Mouse (Mus musculus): ENCODE measurements around the gene Wnk1. TPM values are rescaled to one million over a fixed set of nuclear protein-coding genes. Genes with fewer than 3 reads are reported as not detected.

Gene Wnk1
- polyA plus RNA-seq, 1 experiment from 2014 or later = 72.9 TPM

DNA sequence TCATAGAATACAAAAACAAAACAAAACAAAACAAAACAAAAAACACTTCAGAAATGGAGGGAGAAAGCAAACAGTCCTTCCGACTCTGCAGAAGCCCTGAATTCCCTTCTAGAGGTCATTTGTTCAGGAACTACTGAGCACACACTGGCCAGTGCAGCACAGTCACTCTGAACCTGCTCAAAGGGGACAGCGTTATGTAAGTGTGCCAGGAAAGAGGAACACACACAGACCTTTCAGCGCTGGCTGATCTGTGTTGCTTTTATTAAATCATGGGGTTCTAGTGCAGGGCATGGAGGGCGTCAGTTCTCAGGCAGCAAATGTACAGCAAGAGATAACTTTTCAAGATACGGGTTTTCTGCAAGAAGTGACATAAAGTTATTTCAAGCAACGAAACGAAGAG, 155.3 kb downstream of the Wnk1 start:
- WGBS = 81% methylated on average over 7 of the region's 7 CpGs
- no peaks in the 10 kb centered on the region for H3K36me3 ChIP-seq
- H3K4me1 ChIP-seq = no peaks in the 10 kb centered on the region
- H3K27me3 ChIP-seq = no peaks in the 10 kb centered on the region
- no peak overlapping the region for H3K9ac ChIP-seq (replicated peaks)
- no peak overlapping the region for H3K27ac ChIP-seq (replicated peaks)
- no peak overlapping the region for H3K4me2 ChIP-seq (replicated peaks)
- no peak overlapping the region for H3K4me3 ChIP-seq
- no peak for ATAC-seq (ENCODE audit: low FRiP score, low read depth)
- no peaks in the 10 kb centered on the region for H3K9me3 ChIP-seq

MicroRNAs within 50 kb of the gene (microRNA counts, 519-probe panel; counts per million panel counts)
- microRNA mmu-miR-706 = not detected

Small RNA genes lying within 50 kb of the gene (microRNA-seq; reads per million reads assigned to microRNA genes)
- not detected for gene Mir706

Other genes with a start within 250 kb of the Wnk1 start
- gene Erc1, start 190.5 kb downstream of the Wnk1 start, polyA plus RNA-seq (2016; fragmentation: Nextera tagmentation; extraction: Ambion mirVana) = 37.2 and 37.5 TPM in 2 replicates
- gene Rad52, start 136.0 kb downstream of the Wnk1 start, polyA plus RNA-seq (2016; fragmentation: Nextera tagmentation; extraction: Ambion mirVana) = 24.9 and 28.1 TPM in 2 replicates
- gene Ninj2, start 54.7 kb upstream of the Wnk1 start, polyA plus RNA-seq (2016; fragmentation: Nextera tagmentation; extraction: Ambion mirVana) = not detected in 2 replicates